16 mouse cellular contexts compared by ENCODE assay signal in the genomic region with DNA sequence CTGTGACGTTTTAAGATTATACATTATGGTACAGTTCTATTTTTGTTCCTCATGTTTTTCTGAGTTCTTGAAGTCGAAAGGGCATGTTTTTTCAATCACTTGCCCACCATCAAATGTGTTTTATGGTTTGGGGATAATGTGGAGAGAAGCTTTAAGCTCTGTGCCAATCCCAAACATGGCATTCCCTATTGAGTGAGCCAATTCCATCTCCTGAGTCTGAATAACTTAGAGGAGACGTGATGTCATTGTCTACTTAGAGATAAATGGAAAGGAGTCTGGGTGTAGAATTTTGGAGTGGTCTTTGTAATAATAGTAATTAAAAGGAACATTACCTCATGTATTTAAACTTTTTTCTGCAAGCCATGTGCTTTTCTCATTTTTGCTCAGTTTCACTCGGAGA. TPM values are rescaled to one million over a fixed set of nuclear protein-coding genes. Genes with fewer than 3 reads are reported as not detected.
DNase-seq lines count a peak whose midpoint lies in the region; ATAC-seq lines count a peak whose summit lies in the region.
"Had no signal": no experiment of that assay in that cellular context is flagged by ENCODE, and none has a peak within 500 bp of the region (broad histone marks: within the 10 kb centered on the region; RNA-seq: fewer than 3 reads in every experiment).

No protein-coding gene starts in this region.

- H3K4me3 ChIP-seq in embryonic facial prominence, embryonic 11.5 days (ENCODE audit: low read depth, low read length): no peak overlapping the region
- H3K4me3 ChIP-seq in embryonic facial prominence, embryonic 10.5 days: no peak overlapping the region
- no peak overlapping the region for H3K4me3 ChIP-seq in hindbrain, embryonic 12.5 days
- H3K4me3 ChIP-seq in hindbrain, embryonic 10.5 days: no peak overlapping the region
- H3K4me3 ChIP-seq in neural tube, embryonic 12.5 days: no peak overlapping the region
- H3K4me3 ChIP-seq in neural tube, embryonic 14.5 days (ENCODE audit: low read depth, low read length): no peak overlapping the region

- no peak for ATAC-seq in embryonic facial prominence, embryonic 11.5 days (replicated peaks; ENCODE audit: insufficient number of reproducible peaks, low FRiP score, low TSS enrichment, low read depth)
- no peak for ATAC-seq in hindbrain, embryonic 12.5 days (ENCODE audit: low FRiP score)
- 0 out of 2 replicates have a peak, but pooled peaks have one; percentile 53 for ATAC-seq in neural tube, embryonic 12.5 days (ENCODE audit: low FRiP score, low read depth)
- no peak for ATAC-seq in neural tube, embryonic 14.5 days (ENCODE audit: low read depth)
- ATAC-seq: midbrain, embryonic 16.5 days; Patski had no signal

- no peaks in the 10 kb centered on the region for H3K9me3 ChIP-seq in embryonic facial prominence, embryonic 11.5 days (replicated peaks; ENCODE audit: control insufficient read depth, low read length)
- H3K9me3 ChIP-seq in embryonic facial prominence, embryonic 10.5 days: no peaks in the 10 kb centered on the region
- H3K9me3 ChIP-seq in hindbrain, embryonic 12.5 days (replicated peaks): no peaks in the 10 kb centered on the region
- H3K9me3 ChIP-seq in hindbrain, embryonic 10.5 days: no peaks in the 10 kb centered on the region
- H3K9me3 ChIP-seq in neural tube, embryonic 12.5 days: no peaks in the 10 kb centered on the region
- H3K9me3 ChIP-seq in neural tube, embryonic 14.5 days (ENCODE audit: control insufficient read depth, low read length): no peaks in the 10 kb centered on the region

- no peaks in the 10 kb centered on the region for H3K36me3 ChIP-seq in embryonic facial prominence, embryonic 11.5 days (replicated peaks; ENCODE audit: control insufficient read depth, insufficient read depth, low read depth, low read length)
- H3K36me3 ChIP-seq in embryonic facial prominence, embryonic 10.5 days (replicated peaks): no peaks in the 10 kb centered on the region
- H3K36me3 ChIP-seq in hindbrain, embryonic 12.5 days: no peaks in the 10 kb centered on the region
- H3K36me3 ChIP-seq in hindbrain, embryonic 10.5 days: no peaks in the 10 kb centered on the region
- no peaks in the 10 kb centered on the region for H3K36me3 ChIP-seq in neural tube, embryonic 12.5 days
- no peaks in the 10 kb centered on the region for H3K36me3 ChIP-seq in neural tube, embryonic 14.5 days (ENCODE audit: control insufficient read depth, insufficient read depth, low read length)

- H3K27me3 ChIP-seq in embryonic facial prominence, embryonic 11.5 days (ENCODE audit: control insufficient read depth, insufficient read depth, low read length): no peaks in the 10 kb centered on the region
- no peaks in the 10 kb centered on the region for H3K27me3 ChIP-seq in embryonic facial prominence, embryonic 10.5 days (replicated peaks; ENCODE audit: low read depth, poor library complexity, severe bottlenecking)
- H3K27me3 ChIP-seq in hindbrain, embryonic 12.5 days: no peaks in the 10 kb centered on the region
- H3K27me3 ChIP-seq in hindbrain, embryonic 10.5 days (ENCODE audit: insufficient read depth, poor library complexity, severe bottlenecking): peaks cover 5% of the 10 kb centered on the region; the same call in 1 of the 2 replicates
- no peaks in the 10 kb centered on the region for H3K27me3 ChIP-seq in neural tube, embryonic 12.5 days (replicated peaks)
- no peaks in the 10 kb centered on the region for H3K27me3 ChIP-seq in neural tube, embryonic 14.5 days (ENCODE audit: control insufficient read depth, insufficient read depth, low read length)

- no peak for DNase-seq in embryonic facial prominence, embryonic 11.5 days (ENCODE audit: low spot score)
- DNase-seq in embryonic facial prominence, embryonic 10.5 days (ENCODE audit: low spot score): no peak
- no peak for DNase-seq in hindbrain, embryonic 10.5 days (ENCODE audit: low spot score)
- no peak for DNase-seq in neural tube, embryonic 10.5 days (ENCODE audit: extremely low spot score, low spot score)
- DNase-seq in cerebellum, postnatal 14 days: no peak
- DNase-seq: adrenal gland, adult 8-10 months; gastrocnemius, postnatal 25 days; kidney, postnatal 14 days; layer of hippocampus, postnatal 36 days; right cerebral cortex, postnatal 14 days; thymus, postnatal 25 days had no signal

- H3K4me1 ChIP-seq in embryonic facial prominence, embryonic 11.5 days (ENCODE audit: control insufficient read depth, insufficient read depth, low read length): no peaks in the 10 kb centered on the region
- peaks cover 36% of the 10 kb centered on the region for H3K4me1 ChIP-seq in embryonic facial prominence, embryonic 10.5 days
- peaks cover 8% of the 10 kb centered on the region for H3K4me1 ChIP-seq in hindbrain, embryonic 12.5 days
- H3K4me1 ChIP-seq in hindbrain, embryonic 10.5 days (replicated peaks): peaks cover 6% of the 10 kb centered on the region; the same call in 1 of the 2 replicates
- H3K4me1 ChIP-seq in neural tube, embryonic 12.5 days: 0 out of 2 replicates have a peak, but pooled peaks cover 4% of the 10 kb centered on the region
- H3K4me1 ChIP-seq in neural tube, embryonic 14.5 days (ENCODE audit: control insufficient read depth, insufficient read depth, low read length): no peaks in the 10 kb centered on the region; the same call in 1 of the 2 replicates

- H3K4me2 ChIP-seq in embryonic facial prominence, embryonic 11.5 days (ENCODE audit: low read depth, low read length): no peak overlapping the region
- 0 out of 2 replicates have a peak overlapping the region, but pooled peaks have one; percentile 6 for H3K4me2 ChIP-seq in hindbrain, embryonic 12.5 days (replicated peaks)
- no peak overlapping the region for H3K4me2 ChIP-seq in neural tube, embryonic 12.5 days (replicated peaks)
- H3K4me2 ChIP-seq in neural tube, embryonic 14.5 days (ENCODE audit: low read depth, low read length): peak overlapping the region; percentile 26; the same call in 1 of the 2 replicates

- no peak overlapping the region for H3K9ac ChIP-seq in embryonic facial prominence, embryonic 11.5 days (replicated peaks; ENCODE audit: low read length)
- no peak overlapping the region for H3K9ac ChIP-seq in hindbrain, embryonic 12.5 days
- no peak overlapping the region for H3K9ac ChIP-seq in neural tube, embryonic 12.5 days
- H3K9ac ChIP-seq in neural tube, embryonic 14.5 days (replicated peaks; ENCODE audit: low read depth, low read length): no peak overlapping the region

- H3K27ac ChIP-seq in embryonic facial prominence, embryonic 11.5 days (replicated peaks; ENCODE audit: low read depth, low read length): 0 out of 2 replicates have a peak overlapping the region, but pooled peaks have one; percentile 20
- no peak overlapping the region for H3K27ac ChIP-seq in embryonic facial prominence, embryonic 10.5 days (replicated peaks)
- no peak overlapping the region for H3K27ac ChIP-seq in hindbrain, embryonic 12.5 days
- H3K27ac ChIP-seq in hindbrain, embryonic 10.5 days: no peak overlapping the region
- no peak overlapping the region for H3K27ac ChIP-seq in neural tube, embryonic 12.5 days
- no peak overlapping the region for H3K27ac ChIP-seq in neural tube, embryonic 14.5 days (ENCODE audit: low read depth, low read length)

- 51% methylated on average over 4 of the region's 4 CpGs for WGBS in embryonic facial prominence, embryonic 11.5 days
- WGBS in embryonic facial prominence, embryonic 10.5 days: 66% methylated on average over 4 of the region's 4 CpGs
- WGBS in hindbrain, embryonic 12.5 days: 65% methylated on average over 4 of the region's 4 CpGs
- WGBS in hindbrain, embryonic 10.5 days: 76% methylated on average over 4 of the region's 4 CpGs
- WGBS in neural tube, embryonic 12.5 days: 54% methylated on average over 4 of the region's 4 CpGs
- 46% methylated on average over 4 of the region's 4 CpGs for WGBS in neural tube, embryonic 14.5 days

RNA-seq across cellular contexts. Expression of gene Mpped2, which starts 9.2 kb away (rescaled TPM):
- 102 and 108 TPM in 2 replicates for polyA plus RNA-seq in embryonic facial prominence, embryonic 11.5 days (2014; fragmentation: Nextera tagmentation; extraction: Ambion mirVana)
- 91.9 and 92.9 TPM in 2 replicates for polyA plus RNA-seq in embryonic facial prominence, embryonic 10.5 days (2016; fragmentation: Nextera tagmentation; extraction: Ambion mirVana)
- polyA plus RNA-seq in hindbrain, embryonic 12.5 days (2016; fragmentation: Nextera tagmentation; extraction: Ambion mirVana): 84.2 and 98.3 TPM in 2 replicates
- polyA plus RNA-seq in hindbrain, embryonic 10.5 days (2016; fragmentation: Nextera tagmentation; extraction: Ambion mirVana): 30.4 and 35.2 TPM in 2 replicates
- polyA plus RNA-seq in neural tube, embryonic 12.5 days (2016; fragmentation: Nextera tagmentation; extraction: Ambion mirVana): 144 and 147 TPM in 2 replicates
- 239 and 242 TPM in 2 replicates for polyA plus RNA-seq in neural tube, embryonic 14.5 days (2014; fragmentation: Nextera tagmentation; extraction: Ambion mirVana)

Comparison
In these comparisons a context has a peak if more than half of its experiments do, and no peak if none do; other contexts are left out.
1. H3K4me2 ChIP-seq: peak in hindbrain, embryonic 12.5 days (single experiment) and neural tube, embryonic 14.5 days (single experiment); none in embryonic facial prominence, embryonic 11.5 days (single experiment) and neural tube, embryonic 12.5 days (single experiment).